Mouse (Mus musculus): Measurements from ENCODE around the gene Lcn4.
A peak's percentile ranks its signal among the peaks of the same experiment; 100 is the strongest.

DNA sequence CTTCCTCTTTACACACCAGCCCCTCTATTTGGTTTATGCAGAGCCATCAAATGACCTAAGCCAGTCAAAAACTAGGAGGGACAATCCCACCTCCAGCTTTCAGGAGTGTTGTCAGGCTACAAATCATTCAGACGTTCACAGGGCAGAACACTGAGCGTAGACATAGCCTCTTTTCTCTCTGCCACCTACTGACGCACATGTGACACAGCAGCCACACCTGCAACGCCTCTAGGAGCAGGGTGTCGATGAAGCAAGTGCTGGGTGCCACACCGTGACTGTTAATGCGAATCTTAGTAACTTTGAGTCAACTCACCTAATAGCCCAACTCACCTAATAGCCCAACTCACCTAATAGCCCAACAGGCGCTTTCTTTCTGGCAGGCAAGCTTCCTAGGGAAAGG is 32.0 kb downstream of the Lcn4 start:
- TF ChIP-seq CTCF (IDR thresholded peaks at IDR 0.05; ENCODE audit: borderline replicate concordance, extremely low read depth, insufficient read depth, insufficient read length) (peak; percentile 59; the same call in 1 of the 2 replicates), POLR2A (IDR thresholded peaks at IDR 0.05; ENCODE audit: borderline replicate concordance, extremely low read depth, insufficient read depth, insufficient read length, poor library complexity, severe bottlenecking) (no peak)
